Mouse (Mus musculus): ENCODE results near the gene Zc3h10.
"Not testable (repeated sequence)": the region's sequence is repeated elsewhere in the genome, so short reads cannot be mapped to it uniquely, and the experiment has no call there.

The Zc3h10 gene

DNA sequence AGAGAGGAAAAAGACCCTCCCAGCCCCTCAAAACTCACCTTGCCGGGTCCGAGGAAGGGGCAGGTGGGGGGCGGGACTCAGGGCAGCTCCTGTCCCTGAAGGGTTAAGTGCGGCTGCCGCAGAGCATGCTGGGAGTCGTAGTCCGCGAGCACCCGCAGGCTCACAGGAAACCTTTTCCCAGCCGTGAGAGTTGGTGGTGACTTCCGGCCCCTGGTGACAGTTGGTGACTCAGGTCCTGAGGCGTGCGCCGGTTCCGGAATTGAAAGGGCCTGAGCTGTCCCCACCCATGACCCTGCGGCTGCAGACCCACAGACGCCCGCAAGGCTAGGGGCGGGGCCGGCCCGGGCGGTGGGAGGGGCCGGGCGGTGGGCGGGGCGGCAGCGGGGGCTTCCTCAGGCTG is 49.0 kb downstream of the Zc3h10 start, which contains the start of gene Myl6b:
Gene Myl6b, minus strand, starts transcription at position 96 of the 400 bp plus-strand sequence.
- CTCF ChIA-PET, result interaction anchor here (0.6 to 0.7 kb wide), 5 partner anchors 8 to 154 kb away, joined by 3 to 9 read pairs (median 3); partner anchors contain the start of gene Esyt1

DNA sequence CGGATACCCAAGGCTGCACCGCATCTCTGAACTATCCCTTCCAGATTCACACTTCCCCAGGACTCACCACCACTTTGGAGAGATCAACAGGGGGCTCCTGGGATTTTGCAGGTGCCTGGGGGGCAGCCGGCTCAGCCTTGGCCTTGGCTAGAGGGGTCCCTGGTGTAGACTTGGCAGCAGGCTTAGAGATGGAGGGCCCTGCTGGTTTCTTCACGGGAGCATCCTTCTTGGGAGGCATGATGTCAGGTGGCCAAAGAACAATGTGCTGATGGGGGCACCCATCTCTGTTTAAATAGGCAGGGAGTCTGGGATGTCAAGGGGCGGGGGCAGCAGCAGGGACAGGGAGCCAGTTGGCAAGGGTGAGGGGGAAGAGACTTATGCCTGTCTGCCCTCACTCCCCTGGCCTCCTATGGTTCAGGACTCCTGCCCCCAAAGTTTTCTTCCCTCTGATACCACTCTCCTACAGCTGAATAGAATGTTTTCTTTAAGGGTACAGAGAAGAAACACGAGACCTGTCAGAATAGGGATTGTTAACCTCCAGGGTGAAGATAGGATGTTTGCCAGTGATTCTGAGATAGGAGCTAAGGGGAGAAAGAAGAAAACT is 50.3 kb downstream of the Zc3h10 start:
- CTCF ChIA-PET, result interaction anchor here (0.6 to 0.7 kb wide), 2 partner anchors 172 to 393 kb away, joined by 4 to 8 read pairs; no protein-coding TSS in a partner anchor

DNA sequence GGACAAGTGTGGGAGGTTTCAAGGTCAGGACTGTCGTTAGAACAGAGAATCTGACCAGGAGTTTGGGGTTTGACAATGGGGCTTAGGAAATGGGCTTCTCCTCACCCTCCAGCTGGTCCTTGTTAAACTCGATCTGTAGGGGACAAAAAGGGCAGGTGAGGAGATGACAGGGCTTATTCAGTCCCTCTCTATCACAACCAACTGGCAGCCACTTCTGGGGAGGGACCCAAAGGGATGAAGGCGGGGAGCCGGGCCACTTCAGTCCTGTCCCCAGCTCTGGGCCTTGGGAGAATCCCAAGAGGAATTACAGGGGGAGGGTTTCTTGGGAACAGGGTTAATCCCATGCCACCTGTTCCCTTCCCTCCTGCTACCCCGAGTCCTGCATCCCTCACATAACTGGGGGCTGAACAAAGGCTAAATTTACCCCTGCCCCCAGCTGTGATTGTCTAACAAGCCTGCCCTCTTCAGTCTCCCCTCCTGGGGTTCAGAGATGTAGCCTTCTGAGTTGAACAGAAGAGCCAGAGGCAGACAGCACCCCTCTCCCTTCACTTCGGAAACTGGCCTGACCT is 51.0 kb downstream of the Zc3h10 start:
- CTCF ChIA-PET, result no interaction called here

DNA sequence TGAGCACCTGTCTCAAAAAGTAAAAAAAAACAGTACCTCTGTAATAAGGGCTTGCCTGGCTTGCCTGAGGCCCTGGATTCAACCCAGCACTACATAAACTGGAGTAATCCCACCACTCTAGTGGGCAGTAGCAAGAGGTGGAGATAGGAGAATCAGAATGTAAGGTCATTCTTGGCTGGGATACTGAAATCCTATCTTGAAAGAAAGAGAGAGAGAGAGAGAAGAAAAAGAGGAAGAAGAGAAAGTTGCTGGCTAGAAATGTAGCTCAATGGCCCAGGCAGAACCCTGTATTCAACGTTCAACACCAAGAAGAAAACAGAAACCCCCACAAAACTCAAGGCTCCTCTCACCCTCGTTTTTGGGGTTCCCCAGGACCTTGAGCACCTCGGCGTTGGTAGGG is 51.7 kb downstream of the Zc3h10 start:
- CTCF ChIA-PET, result interaction anchor here (0.6 kb wide), 1 partner anchor 341 kb away, joined by 3 read pairs; no protein-coding TSS in a partner anchor

DNA sequence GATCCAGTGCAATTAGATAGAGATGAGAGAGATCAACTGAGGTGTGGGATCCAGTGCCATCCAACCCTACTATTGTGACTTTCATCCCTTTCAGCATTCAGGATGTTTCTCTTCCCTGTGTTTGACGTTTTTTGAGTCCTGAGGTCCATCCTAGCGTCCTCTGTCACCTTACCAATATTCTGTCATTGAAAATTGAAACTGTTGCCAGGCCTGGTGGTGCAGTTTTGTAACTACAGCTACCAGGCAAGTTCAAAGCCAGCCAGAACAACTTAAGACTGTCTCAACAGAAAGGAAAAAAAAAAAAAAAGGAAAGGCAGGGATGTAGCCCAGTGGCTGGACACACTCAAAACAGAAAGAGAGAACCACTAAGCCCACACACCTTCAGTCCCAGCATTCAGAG is 52.3 kb downstream of the Zc3h10 start:
- CTCF ChIA-PET, result interaction anchor here (0.6 kb wide), 1 partner anchor 340 kb away, joined by 3 read pairs; no protein-coding TSS in a partner anchor

DNA sequence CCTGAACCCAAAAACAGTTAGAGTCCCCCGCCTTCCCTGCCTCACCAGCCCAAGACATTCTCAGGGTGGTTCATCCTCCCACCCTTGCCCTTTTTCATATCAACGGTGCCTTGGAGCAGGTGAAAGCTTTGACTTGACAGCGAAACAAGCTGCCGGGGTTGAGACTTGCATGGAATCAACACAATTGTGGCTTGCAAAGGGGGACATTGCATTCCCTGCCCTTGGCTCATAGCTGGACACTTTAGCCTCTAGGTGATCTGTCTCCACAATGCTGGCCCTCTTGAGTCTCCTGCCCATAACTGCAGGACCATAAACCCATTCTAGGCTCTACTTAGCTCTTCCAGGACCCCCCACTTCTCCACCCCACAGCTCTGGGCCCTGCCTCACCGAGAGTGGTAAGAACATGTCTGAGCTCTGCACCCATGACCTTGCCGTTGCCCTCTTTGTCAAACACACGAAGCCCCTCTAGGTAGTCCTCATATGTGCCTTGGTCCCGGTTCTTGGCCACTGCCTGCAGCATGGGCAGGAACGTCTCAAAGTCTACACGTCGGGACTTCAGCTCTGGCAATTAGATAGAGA is 52.8 kb downstream of the Zc3h10 start:
- CTCF ChIA-PET, result no interaction called here

DNA sequence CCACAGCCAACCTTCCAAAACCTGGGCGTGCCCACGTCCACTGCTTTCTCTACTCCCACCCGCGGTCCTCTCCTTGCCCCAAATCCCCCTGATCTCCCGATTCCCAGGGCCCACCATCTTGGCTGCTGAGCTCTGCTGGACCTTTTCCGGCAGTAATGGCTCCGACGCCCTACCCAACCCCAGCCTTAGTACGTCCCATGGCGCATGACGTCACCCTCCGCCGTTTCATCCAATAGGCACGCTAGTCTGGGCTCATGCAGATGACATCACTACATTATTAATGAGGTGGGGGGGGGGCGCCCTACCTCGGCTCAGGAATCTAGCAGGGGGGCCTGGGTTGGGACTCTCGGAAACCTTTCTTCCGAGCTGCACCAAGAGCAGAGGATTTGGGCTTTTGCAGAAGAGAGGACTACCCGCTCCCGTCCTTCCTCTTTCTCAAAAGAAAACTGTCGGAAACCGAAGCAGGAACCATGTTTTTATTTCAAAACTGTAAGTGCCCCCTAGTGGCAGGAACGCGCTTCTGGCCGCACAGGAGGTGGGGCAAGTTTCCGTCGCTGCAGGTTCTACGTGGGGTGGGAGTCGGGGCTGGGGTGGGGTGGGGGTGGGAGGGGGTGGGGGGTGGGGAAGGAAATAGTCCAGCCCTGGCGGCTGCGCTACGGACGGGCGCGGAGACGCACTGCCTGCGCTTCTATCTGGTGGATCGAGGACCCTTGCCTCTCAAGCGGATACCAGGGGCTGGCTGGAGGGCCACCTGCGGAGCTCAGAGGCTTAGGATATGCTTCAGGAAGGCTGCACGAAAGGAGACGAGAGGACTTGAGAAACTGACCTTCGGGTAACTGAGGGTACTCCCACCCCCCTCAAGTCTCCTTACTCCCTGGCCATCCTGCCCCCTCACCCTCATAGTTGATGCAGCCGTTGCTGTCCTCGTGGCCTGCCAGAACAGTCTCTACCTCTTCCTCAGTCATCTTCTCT is 53.6 kb downstream of the Zc3h10 start, which contains the start of gene Myl6:
Gene Myl6, minus strand, starts transcription at position 451 of the 972 bp plus-strand sequence.
- CTCF ChIA-PET, result interaction anchor here (0.9 kb wide), 1 partner anchor 10 kb away, joined by 4 read pairs; no protein-coding TSS in a partner anchor

DNA sequence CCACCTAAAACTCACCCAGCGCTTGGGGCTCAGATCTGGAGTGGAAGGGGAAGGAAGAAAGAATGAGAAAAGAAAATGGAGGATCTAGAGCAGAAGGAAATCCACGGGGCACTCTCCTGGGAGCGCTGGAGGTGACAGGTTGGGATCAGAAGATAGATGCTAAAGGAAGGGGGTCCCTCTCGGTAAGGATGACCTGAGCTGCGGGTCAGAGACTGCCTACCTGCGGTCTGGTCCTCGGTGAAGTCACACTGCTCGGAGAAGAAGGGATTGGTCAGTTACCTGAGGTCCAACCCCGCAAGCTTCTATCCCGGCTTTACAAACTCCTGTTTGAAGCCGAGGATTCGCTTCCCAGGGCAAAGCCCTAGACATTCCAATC is 54.3 kb downstream of the Zc3h10 start:
- CTCF ChIA-PET, result interaction anchor here (0.9 kb wide), 1 partner anchor 11 kb away, joined by 4 read pairs; no protein-coding TSS in a partner anchor

DNA sequence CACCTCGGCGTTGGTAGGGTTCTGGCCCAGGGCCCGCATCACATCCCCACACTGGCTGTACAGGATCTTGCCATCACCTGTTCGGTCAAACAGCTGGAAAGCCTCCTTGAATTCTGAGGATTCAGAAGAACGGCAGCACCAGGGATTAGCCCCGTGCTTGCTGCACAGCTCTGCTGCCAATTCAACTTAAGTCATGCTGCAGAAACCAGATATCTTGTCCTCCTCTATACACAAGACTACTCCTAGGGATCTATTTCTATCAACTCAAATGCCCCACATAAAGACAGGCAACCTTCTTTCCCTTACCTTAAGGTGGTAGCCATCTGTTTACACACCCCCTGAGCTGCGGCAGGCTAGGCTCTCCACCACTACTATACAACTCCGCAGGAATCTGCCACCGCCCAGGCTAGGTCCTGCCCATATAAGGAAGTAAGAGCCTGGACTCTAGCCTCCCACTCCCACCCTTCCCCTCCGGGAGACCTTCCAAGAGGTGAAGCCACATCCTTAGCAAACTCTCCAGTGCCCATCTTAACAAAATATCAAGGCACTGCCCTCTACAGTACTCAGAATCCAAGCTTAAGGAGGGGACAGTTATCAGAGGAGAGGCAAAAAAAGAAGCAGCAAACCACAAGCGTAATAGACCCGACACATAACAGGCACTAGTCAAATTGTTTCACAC is 54.8 kb downstream of the Zc3h10 start:
- CTCF ChIA-PET, result no interaction called here

DNA sequence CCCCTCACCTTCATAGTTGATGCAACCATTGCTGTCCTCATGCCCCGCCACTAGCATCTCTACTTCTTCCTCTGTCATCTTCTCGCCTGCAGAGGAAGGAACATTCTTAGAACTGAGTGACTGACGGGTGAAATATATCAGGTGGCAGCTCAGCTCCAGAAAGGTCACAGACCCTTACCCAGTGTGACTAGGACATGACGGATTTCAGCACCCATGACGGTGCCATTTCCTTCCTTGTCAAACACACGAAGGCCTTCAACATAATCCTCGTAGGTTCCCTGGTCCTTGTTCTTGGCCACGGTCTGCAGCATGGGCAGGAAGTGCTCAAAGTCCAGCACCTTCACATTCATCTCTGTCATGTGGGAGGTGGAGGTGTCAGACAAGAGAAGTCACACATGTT is 55.5 kb downstream of the Zc3h10 start:
- CTCF ChIA-PET, result not testable (repeated sequence)
